Mouse (Mus musculus) heart, adult 2 months (tissue): ENCODE measurements around the gene Magi2.

ENCODE experiments used
- CTCF ChIP-seq: fragments of 200-600 bp; IDR thresholded peaks from 2 replicates; pipeline ENCODE4 v1.8.1; 2022; ENCODE audit warnings: antibody characterized with exemption, mild to moderate bottlenecking, moderate library complexity
- EP300 ChIP-seq: fragments of 200-500 bp; IDR thresholded peaks from 2 replicates; pipeline ENCODE4 v1.6.1; 2011; ENCODE audit warnings: low read depth, low read length, control low read depth; ENCODE audit not compliant: insufficient read depth
- POLR2A ChIP-seq: fragments of 200-500 bp; IDR thresholded peaks from 2 replicates; pipeline ENCODE4 v1.6.1; 2011; ENCODE audit warnings: mild to moderate bottlenecking, low read depth, low read length, control low read depth; ENCODE audit not compliant: insufficient read depth

GRCm38 (mm10) chr5:20432148-20432813, 1205.4 kb downstream of the Magi2 start:
- TF ChIP-seq CTCF (no peak), EP300 (no peak), POLR2A (no peak)
